Mouse (Mus musculus) midbrain, embryonic 14.5 days (tissue): ENCODE data around the gene Slc6a17. TPM values are rescaled to one million over a fixed set of nuclear protein-coding genes. Genes with fewer than 3 reads are reported as not detected.

ENCODE experiments used
- ATAC-seq: fragments of 200-750 bp; cut with Nextera tagmentation; 2 replicates; pipeline ENCODE4 v1.8.0; 2017; ENCODE audit warnings: moderate number of reproducible peaks, moderate library complexity; ENCODE audit not compliant: low FRiP score, low TSS enrichment
- DNase-seq: peaks from one replicate; pipeline ENCODE4 v3.0.0-alpha.2; 2015
- H3K27ac ChIP-seq: fragments of 300-500 bp; sonication (generic); replicated peaks from 2 replicates; pipeline ENCODE4 v1.5.1; 2014; ENCODE audit warnings: mild to moderate bottlenecking, low read depth, low read length, moderate library complexity
- H3K27me3 ChIP-seq: fragments of 300-500 bp; sonication (generic); 2 replicates; pipeline ENCODE4 v1.6.1; 2014; ENCODE audit warnings: low read length, control low read depth, mixed read lengths; ENCODE audit not compliant: control insufficient read depth, insufficient read depth
- H3K36me3 ChIP-seq: fragments of 300-500 bp; sonication (generic); 2 replicates; pipeline ENCODE4 v1.6.1; 2014; ENCODE audit warnings: low read length, control low read depth; ENCODE audit not compliant: control insufficient read depth, insufficient read depth
- H3K4me1 ChIP-seq: fragments of 300-500 bp; sonication (generic); 2 replicates; pipeline ENCODE4 v1.6.1; 2014; ENCODE audit warnings: mild to moderate bottlenecking, antibody characterized with exemption, low read length, control low read depth; ENCODE audit not compliant: control insufficient read depth, insufficient read depth
- H3K4me2 ChIP-seq: fragments of 300-500 bp; sonication (generic); 2 replicates; pipeline ENCODE4 v1.6.1; 2014; ENCODE audit warnings: mild to moderate bottlenecking, low read length, moderate library complexity
- H3K4me3 ChIP-seq: fragments of 300-500 bp; sonication (generic); replicated peaks from 2 replicates; pipeline ENCODE4 v1.5.1; 2014; ENCODE audit warnings: low read depth, low read length
- H3K9ac ChIP-seq: fragments of 300-500 bp; sonication (generic); replicated peaks from 2 replicates; pipeline ENCODE4 v1.6.1; 2014; ENCODE audit warnings: mild to moderate bottlenecking, low read length, moderate library complexity
- H3K9me3 ChIP-seq: fragments of 300-500 bp; sonication (generic); 2 replicates; pipeline ENCODE4 v1.6.1; 2016; ENCODE audit warnings: low read length, control low read depth, mixed read lengths; ENCODE audit not compliant: control insufficient read depth
- WGBS: fragments of 180-500 bp; shearing (Covaris S2); extraction: QIAGEN DNeasy Blood & Tissue Kit; methylation state at CpG from one replicate; pipeline ENCODE4 v1.1.7; 2014; 5-methylcytosine and 5-hydroxymethylcytosine counted together
- polyA plus RNA-seq: library from polyadenylated mRNA; unstranded; fragments of >200 nt; fragmentation: Nextera tagmentation; extraction: Ambion mirVana; gene quantifications from 2 replicates; pipeline ENCODE4 v1.2.1, GENCODE M21; 2014

The Slc6a17 gene
- polyA plus RNA-seq, 1 experiment from 2014 or later = 12.3 TPM

DNA sequence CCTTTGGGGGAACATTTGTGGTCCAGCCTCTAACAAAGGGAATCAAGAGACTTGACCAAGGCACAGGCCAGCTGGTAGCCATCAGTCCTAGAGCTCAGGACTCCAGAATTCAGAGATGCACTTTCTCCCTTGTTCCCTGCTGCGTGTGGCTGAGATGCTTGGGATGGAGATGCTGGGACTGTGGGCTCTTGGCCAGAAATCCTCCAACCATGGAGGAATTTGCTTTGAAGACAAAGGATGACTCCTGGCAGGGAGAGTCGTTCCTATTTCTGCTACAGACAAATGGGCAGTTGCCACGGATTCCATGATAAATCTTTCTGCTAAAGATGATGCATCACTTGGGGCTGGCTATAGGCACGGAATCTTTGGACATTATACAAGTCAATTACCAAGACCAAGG lies 15.7 kb upstream of the Slc6a17 start:
- no peak overlapping the region for H3K9ac ChIP-seq
- peaks cover 23% of the 10 kb centered on the region for H3K4me1 ChIP-seq
- DNase-seq (no peak), ATAC-seq (no peak)
- H3K27me3 ChIP-seq = no peaks in the 10 kb centered on the region
- 49% methylated on average over 4 of the region's 4 CpGs for WGBS
- H3K36me3 ChIP-seq = no peaks in the 10 kb centered on the region
- no peak overlapping the region for H3K4me2 ChIP-seq
- no peak overlapping the region for H3K27ac ChIP-seq
- no peak overlapping the region for H3K4me3 ChIP-seq
- no peaks in the 10 kb centered on the region for H3K9me3 ChIP-seq

DNA sequence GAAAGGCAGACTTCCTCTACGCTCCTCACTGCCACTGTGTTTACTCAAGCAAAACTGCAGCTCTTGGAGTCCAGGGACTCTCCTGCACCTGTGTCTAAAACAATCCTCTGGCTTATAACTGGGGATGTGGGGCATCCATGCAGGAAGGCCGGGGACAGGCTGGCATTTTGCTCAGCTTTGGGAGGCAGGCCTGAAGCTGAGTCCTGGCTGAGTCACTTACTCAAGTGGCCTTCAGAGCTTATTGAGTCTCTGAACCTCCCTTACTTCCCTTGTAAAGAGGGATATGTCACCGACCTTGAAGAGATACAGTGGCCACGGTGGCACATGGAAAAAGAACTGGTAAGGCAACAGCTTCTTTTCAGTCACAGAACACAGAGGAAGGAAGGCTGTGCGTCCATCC lies 12.8 kb upstream of the Slc6a17 start:
- no peak for ATAC-seq
- Histone ChIP-seq H3K27ac (peak overlapping the region; percentile 46; the same call in 1 of the 2 replicates), H3K9ac (no peak overlapping the region), H3K4me1 (peaks cover 25% of the 10 kb centered on the region), H3K9me3 (no peaks in the 10 kb centered on the region), H3K36me3 (no peaks in the 10 kb centered on the region), H3K27me3 (no peaks in the 10 kb centered on the region), H3K4me2 (no peak overlapping the region), H3K4me3 (no peak overlapping the region)
- DNase-seq = no peak
- 81% methylated on average over 5 of the region's 5 CpGs for WGBS

DNA sequence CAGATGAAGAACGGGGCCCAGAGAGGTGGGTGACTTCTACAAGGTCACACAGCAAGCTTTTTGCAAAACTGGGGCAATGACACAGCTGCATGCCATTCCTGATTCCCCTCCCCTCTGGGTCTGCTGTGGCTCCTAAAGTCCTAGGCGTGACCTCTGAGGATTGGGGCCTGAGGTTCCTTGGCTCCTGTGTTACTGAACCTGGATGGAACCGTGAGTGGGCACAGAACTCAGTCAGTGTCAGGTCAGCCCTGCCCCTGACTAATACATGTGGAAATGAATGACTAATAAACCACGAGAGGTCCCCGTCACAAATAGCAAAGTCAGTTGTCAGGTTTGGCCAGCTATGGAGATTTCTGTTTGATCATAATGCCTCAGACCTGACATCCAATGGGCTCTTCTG lies 11.4 kb upstream of the Slc6a17 start:
- Histone ChIP-seq H3K4me2 (peak overlapping the region; percentile 50), H3K4me3 (no peak overlapping the region), H3K27ac (peak overlapping the region; percentile 91), H3K9ac (no peak overlapping the region), H3K9me3 (no peaks in the 10 kb centered on the region), H3K4me1 (peaks cover 25% of the 10 kb centered on the region), H3K27me3 (no peaks in the 10 kb centered on the region), H3K36me3 (no peaks in the 10 kb centered on the region)
- ATAC-seq = 0 out of 2 replicates have a peak, but pooled peaks have one; percentile 24
- WGBS = 62% methylated on average over 5 of the region's 5 CpGs
- DNase-seq = no peak

DNA sequence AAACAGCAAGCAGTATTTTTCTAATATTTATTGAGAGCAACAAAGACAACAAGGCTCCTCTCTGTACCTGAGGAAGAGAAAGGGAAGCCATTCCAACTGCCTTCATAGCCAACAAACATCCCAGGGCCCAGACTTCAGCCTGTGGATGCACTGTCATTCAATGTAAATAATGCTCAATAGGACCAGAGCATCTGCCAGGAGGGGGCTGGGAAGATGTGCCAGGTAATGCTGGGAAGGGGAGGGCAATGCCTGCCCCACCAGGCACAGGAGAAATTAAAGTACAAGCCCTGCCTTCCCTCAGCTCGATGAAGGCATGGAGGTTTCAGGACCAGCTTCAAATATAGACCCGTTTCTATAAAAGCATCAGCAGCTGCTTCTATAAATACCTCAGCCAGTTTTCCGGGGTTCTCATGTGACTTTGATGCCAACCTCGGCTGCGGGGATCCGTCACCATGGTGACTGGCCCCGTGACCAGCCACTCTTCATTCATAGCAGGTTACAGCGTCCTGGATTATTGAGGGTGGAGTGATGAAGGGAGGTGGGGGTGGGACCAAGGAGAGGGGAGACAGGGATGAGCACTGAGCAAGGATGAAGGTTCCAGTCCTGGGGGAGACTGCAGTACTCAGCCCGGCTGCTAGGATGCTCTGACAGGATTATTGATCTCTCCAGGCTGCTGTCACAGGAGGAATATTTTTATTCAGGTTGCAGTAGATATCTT lies 10.7 kb upstream of the Slc6a17 start:
- H3K4me1 ChIP-seq = peaks cover 25% of the 10 kb centered on the region
- H3K27me3 ChIP-seq = no peaks in the 10 kb centered on the region
- no peak overlapping the region for H3K4me3 ChIP-seq
- 2% methylated on average over 9 of the region's 9 CpGs for WGBS
- no peaks in the 10 kb centered on the region for H3K9me3 ChIP-seq
- H3K27ac ChIP-seq = peak overlapping the region; percentile 91
- no peaks in the 10 kb centered on the region for H3K36me3 ChIP-seq
- H3K4me2 ChIP-seq = peak overlapping the region; percentile 50
- peak; percentile 92 for ATAC-seq
- peak; percentile 92 for DNase-seq
- H3K9ac ChIP-seq = peak overlapping the region; percentile 21; the same call in 1 of the 2 replicates

DNA sequence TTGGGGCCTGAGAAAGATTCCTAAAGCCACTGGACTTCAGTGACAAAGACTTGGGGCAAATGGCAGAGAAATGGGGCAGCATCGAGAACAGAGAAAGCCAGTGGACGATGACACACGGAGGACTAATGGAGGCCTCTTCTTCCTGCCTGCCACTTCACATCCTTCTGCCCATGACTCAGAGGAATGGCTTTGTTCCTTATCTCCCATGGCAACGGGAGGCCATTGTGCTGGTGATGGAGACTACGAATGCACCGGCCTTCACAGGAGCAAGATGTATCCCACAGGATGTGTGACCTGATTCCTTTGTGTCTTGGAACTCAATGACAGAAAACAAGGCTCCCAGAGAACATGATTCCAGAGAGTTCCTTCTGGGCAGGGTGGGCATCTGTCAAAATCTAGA lies 6.7 kb upstream of the Slc6a17 start:
- WGBS = 33% methylated on average over 6 of the region's 6 CpGs
- H3K9me3 ChIP-seq = no peaks in the 10 kb centered on the region

DNA sequence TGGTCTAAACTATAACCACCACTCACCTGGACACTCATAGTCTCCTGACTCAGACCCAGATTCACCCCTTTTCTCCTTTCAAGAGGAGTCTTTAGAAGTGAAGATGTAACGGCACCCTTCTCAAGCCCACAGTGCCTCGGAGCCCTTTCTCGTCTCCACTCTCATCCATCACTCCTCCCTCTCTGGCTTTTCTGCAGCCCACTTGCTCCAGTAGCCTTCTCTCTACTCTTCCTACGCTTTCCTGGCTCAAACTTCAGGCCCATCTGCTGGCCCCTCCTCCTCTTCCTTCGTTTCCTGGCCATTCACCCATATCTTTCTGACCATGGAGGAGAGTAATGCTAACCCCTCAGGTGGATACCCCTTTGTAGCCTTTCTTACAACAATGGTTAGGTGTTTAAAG lies 3.1 kb upstream of the Slc6a17 start:
- Histone ChIP-seq H3K9ac (no peak overlapping the region), H3K9me3 (no peaks in the 10 kb centered on the region), H3K36me3 (no peaks in the 10 kb centered on the region), H3K4me2 (no peak overlapping the region), H3K27ac (no peak overlapping the region), H3K4me3 (no peak overlapping the region), H3K27me3 (peaks cover 16% of the 10 kb centered on the region), H3K4me1 (peaks cover 13% of the 10 kb centered on the region; the same call in 1 of the 2 replicates)
- no peak for DNase-seq
- ATAC-seq = no peak
- 80% methylated on average over 5 of the region's 5 CpGs for WGBS

More for the DNA sequence above, 6.7 kb upstream of the Slc6a17 start:
- DNase-seq (no peak), ATAC-seq (no peak)
- Histone ChIP-seq H3K9ac (no peak overlapping the region), H3K27me3 (no peaks in the 10 kb centered on the region), H3K4me2 (no peak overlapping the region), H3K36me3 (no peaks in the 10 kb centered on the region), H3K4me3 (no peak overlapping the region), H3K27ac (no peak overlapping the region), H3K4me1 (peaks cover 20% of the 10 kb centered on the region)

DNA sequence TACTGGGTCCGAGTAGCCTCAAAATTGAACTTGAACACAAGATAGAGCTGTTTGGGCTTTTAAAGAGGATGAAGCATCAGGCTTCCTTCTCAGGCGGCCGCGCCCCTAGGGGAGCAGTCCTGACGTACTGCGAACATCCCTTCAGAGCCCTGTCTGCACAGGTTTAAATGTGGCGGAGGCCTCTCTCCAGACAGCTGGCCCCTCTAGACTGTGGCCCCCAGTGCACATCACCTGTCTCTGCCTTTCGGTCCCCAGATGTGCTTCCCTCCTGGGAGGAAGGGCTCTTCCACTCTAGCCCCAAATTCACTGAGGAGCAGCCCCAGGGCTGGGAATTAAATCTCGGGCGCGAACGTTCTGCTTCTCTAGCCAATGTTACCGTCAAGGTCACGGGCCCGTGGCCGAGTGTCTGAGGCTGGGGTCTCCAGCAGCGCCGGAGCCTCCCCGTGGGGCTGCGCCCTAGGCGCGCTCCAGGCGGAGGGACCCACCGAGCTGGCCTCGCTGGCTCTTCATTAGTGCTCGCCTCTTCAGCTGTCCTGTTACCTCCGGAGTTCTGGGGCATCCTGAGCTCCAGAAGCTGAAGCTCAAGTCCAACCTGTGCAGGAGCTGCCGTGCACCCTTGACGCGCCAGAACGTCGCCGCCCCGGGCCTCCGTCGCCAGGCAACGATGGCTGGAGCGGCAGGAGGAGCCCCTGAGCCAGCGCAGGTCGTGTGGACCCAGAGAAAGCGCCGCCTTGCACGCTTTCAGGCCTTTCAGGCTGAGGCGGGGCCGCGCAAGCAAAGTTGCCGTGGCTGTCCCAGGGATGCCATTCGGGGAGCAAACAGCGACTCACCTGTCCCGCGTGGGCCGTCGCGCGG lies 815 bp downstream of the Slc6a17 start:
- Histone ChIP-seq H3K36me3 (no peaks in the 10 kb centered on the region), H3K4me1 (peaks cover 13% of the 10 kb centered on the region; the same call in 1 of the 2 replicates), H3K4me3 (peak overlapping the region; percentile 57), H3K9me3 (no peaks in the 10 kb centered on the region), H3K27ac (peak overlapping the region; percentile 79), H3K27me3 (peaks cover 20% of the 10 kb centered on the region), H3K9ac (peak overlapping the region; percentile 65), H3K4me2 (peak overlapping the region; percentile 89)
- WGBS = 4% methylated on average over 55 of the region's 55 CpGs
- peak; percentile 83 for DNase-seq
- peak; percentile 62 for ATAC-seq

DNA sequence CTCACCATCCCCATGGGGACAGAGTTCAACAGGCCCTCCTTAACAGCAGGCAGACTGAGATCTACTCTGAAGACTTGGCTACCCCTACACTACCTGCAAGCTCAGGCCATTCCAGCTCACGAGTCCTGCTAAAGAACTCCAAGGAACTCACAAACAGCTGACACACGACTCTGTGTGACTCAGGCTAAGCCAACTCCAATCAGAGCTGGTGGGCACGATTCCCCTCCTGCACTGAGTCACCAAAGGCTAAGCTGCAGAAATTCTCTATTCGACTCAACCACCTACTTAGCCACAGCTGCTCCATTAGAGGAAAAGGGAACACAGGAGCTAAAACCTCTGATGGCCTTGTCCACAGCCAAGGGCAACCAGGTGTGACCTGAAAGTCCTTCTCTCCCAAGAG lies 1.8 kb downstream of the Slc6a17 start:
- Histone ChIP-seq H3K4me1 (peaks cover 13% of the 10 kb centered on the region; the same call in 1 of the 2 replicates), H3K27ac (no peak overlapping the region), H3K9ac (no peak overlapping the region), H3K4me3 (no peak overlapping the region), H3K4me2 (peak overlapping the region; percentile 89), H3K9me3 (no peaks in the 10 kb centered on the region), H3K36me3 (no peaks in the 10 kb centered on the region), H3K27me3 (peaks cover 20% of the 10 kb centered on the region)
- ATAC-seq = no peak
- WGBS = 68% methylated on average over 4 of the region's 4 CpGs
- no peak for DNase-seq
